Mouse (Mus musculus): ENCODE data around the gene Kirrel3. TPM values are rescaled to one million over a fixed set of nuclear protein-coding genes. Genes with fewer than 3 reads are reported as not detected.

The Kirrel3 gene
- polyA plus RNA-seq, 1 experiment from 2014 or later = 0.13 TPM

GRCm38 (mm10) chr9:34695646-34696045 is 210.0 kb downstream of the Kirrel3 start:
- Histone ChIP-seq H3K4me2 (no peak overlapping the region), H3K9me3 (replicated peaks) (no peaks in the 10 kb centered on the region), H3K36me3 (replicated peaks) (no peaks in the 10 kb centered on the region), H3K27ac (replicated peaks) (no peak overlapping the region), H3K9ac (no peak overlapping the region), H3K4me3 (replicated peaks) (no peak overlapping the region), H3K27me3 (no peaks in the 10 kb centered on the region), H3K4me1 (replicated peaks) (no peaks in the 10 kb centered on the region)
- no peak for ATAC-seq (ENCODE audit: insufficient read depth)
- WGBS (ENCODE audit: insufficient replicate concordance) = 59% methylated on average over 5 of the region's 5 CpGs

DNA sequence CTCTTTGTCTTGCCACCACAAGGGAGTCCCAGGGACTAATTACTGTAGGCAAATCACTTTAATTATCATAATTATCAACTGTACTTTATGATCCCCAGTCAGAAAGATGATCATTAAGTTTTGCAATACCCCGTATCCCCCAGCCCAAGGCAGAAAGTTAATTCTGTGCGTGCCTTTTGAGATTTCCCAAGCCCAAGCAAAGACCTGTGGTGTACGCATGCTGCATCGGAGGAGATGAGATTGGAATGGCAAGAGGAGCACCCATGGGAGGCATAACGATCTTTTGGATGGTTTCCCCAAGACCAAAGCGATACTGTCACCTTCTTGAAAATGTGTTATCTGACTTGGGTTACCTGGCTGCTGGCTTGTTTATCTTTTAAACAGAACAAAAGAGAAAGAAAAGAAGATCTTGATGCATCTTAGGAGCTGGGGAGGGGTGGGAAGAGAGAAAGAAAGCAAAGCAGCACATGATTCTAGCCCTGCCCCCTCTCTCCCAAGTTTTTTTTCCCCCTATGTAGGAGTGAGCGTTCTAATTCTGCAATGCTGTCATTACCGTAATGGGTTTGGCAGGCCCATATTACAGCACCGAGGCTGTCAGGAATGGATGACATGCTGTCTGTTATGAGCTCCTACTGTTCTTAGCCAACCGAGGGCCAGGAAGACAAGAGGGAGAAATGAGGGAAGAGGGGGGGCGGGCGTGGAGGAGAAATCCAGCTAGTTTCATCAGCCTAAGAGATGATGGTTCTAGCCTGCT is 218.0 kb downstream of the Kirrel3 start:
- H3K9me3 ChIP-seq (replicated peaks) = no peaks in the 10 kb centered on the region
- no peaks in the 10 kb centered on the region for H3K36me3 ChIP-seq (replicated peaks)
- H3K9ac ChIP-seq = no peak overlapping the region
- ATAC-seq (ENCODE audit: insufficient read depth) = no peak
- no peak overlapping the region for H3K4me3 ChIP-seq (replicated peaks)
- H3K4me1 ChIP-seq (replicated peaks) = no peaks in the 10 kb centered on the region
- H3K27me3 ChIP-seq = no peaks in the 10 kb centered on the region
- no peak overlapping the region for H3K27ac ChIP-seq (replicated peaks)
- H3K4me2 ChIP-seq = no peak overlapping the region
- 63% methylated on average over 12 of the region's 12 CpGs for whole genome bisulfite sequencing (ENCODE audit: insufficient replicate concordance)

DNA sequence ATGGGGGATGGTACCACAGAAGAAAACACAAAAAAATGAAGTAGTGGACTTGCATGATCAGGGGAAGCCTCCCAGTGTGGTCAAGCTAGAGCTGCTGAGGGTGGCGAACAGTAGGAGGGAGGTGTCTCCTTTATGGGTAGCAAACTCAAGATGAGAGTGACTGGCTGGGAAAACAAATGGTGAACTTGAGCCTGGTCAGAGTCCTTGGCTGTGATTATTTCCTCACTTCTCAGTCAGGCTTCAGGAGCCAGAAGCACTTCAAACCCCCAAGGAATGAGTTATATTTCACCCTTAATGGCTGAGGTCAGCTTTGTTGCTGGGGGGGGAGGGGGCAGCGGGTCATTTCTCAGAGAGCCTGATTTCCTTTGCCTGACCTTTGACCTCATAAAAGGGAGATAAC is 218.7 kb downstream of the Kirrel3 start:
- Histone ChIP-seq H3K4me3 (replicated peaks) (no peak overlapping the region), H3K27me3 (no peaks in the 10 kb centered on the region), H3K4me2 (no peak overlapping the region), H3K9ac (no peak overlapping the region), H3K4me1 (replicated peaks) (no peaks in the 10 kb centered on the region), H3K9me3 (replicated peaks) (no peaks in the 10 kb centered on the region), H3K36me3 (replicated peaks) (no peaks in the 10 kb centered on the region), H3K27ac (replicated peaks) (no peak overlapping the region)
- 33% methylated on average over 2 of the region's 2 CpGs for WGBS (ENCODE audit: insufficient replicate concordance)
- ATAC-seq (ENCODE audit: insufficient read depth) = no peak

GRCm38 (mm10) chr9:34706350-34706873 is 220.7 kb downstream of the Kirrel3 start:
- no peak overlapping the region for H3K4me3 ChIP-seq (replicated peaks)
- H3K9ac ChIP-seq = no peak overlapping the region
- no peak overlapping the region for H3K4me2 ChIP-seq
- H3K36me3 ChIP-seq (replicated peaks) = no peaks in the 10 kb centered on the region
- no peaks in the 10 kb centered on the region for H3K4me1 ChIP-seq (replicated peaks)
- WGBS (ENCODE audit: insufficient replicate concordance) = 27% methylated on average over 4 of the region's 4 CpGs
- no peaks in the 10 kb centered on the region for H3K27me3 ChIP-seq
- no peaks in the 10 kb centered on the region for H3K9me3 ChIP-seq (replicated peaks)
- ATAC-seq (ENCODE audit: insufficient read depth) = no peak
- no peak overlapping the region for H3K27ac ChIP-seq (replicated peaks)

GRCm38 (mm10) chr9:34708691-34709090 is 223.0 kb downstream of the Kirrel3 start:
- Histone ChIP-seq H3K9me3 (replicated peaks) (no peaks in the 10 kb centered on the region), H3K4me2 (no peak overlapping the region), H3K4me1 (replicated peaks) (no peaks in the 10 kb centered on the region), H3K9ac (no peak overlapping the region), H3K27me3 (no peaks in the 10 kb centered on the region), H3K36me3 (replicated peaks) (no peaks in the 10 kb centered on the region), H3K4me3 (replicated peaks) (no peak overlapping the region), H3K27ac (replicated peaks) (no peak overlapping the region)
- WGBS (ENCODE audit: insufficient replicate concordance) = 51% methylated on average over 6 of the region's 6 CpGs
- no peak for ATAC-seq (ENCODE audit: insufficient read depth)

- H3K27ac ChIP-seq (replicated peaks) = no peak overlapping the region
- H3K36me3 ChIP-seq (replicated peaks) = no peaks in the 10 kb centered on the region
- H3K9ac ChIP-seq = no peak overlapping the region
- ATAC-seq (ENCODE audit: insufficient read depth) = no peak
- H3K4me3 ChIP-seq (replicated peaks) = no peak overlapping the region
- no peaks in the 10 kb centered on the region for H3K27me3 ChIP-seq
- H3K9me3 ChIP-seq (replicated peaks) = no peaks in the 10 kb centered on the region
- H3K4me1 ChIP-seq (replicated peaks) = no peaks in the 10 kb centered on the region
- H3K4me2 ChIP-seq = no peak overlapping the region
- WGBS (ENCODE audit: insufficient replicate concordance) = 16% methylated on average over 1 of the region's 1 CpGs
These were observed 226.3 kb downstream of the Kirrel3 start for GRCm38 (mm10) chr9:34711996-34712395.

DNA sequence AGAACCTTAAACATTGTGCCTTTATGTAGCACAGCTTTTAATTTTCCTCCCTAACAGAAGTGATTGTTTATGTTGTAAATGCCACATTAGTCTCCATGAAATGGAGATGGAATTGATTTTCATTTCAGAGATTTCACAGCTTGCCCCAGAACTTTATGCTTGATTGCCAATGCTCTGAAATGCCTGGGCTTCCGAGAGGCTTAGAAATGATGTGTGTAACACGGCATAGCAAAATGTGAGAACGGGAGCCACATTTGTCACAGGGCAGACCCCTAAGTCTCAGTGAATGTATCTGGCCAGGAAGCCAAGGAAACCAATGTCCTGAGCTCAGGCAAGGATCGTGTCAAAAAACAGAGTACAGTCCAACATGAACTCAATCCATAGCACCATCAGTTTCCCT is 227.3 kb downstream of the Kirrel3 start:
- H3K27ac ChIP-seq (replicated peaks) = no peak overlapping the region
- no peaks in the 10 kb centered on the region for H3K4me1 ChIP-seq (replicated peaks)
- no peak overlapping the region for H3K9ac ChIP-seq
- ATAC-seq (ENCODE audit: insufficient read depth) = no peak
- WGBS (ENCODE audit: insufficient replicate concordance) = 54% methylated on average over 4 of the region's 4 CpGs
- no peaks in the 10 kb centered on the region for H3K9me3 ChIP-seq (replicated peaks)
- no peaks in the 10 kb centered on the region for H3K27me3 ChIP-seq
- H3K36me3 ChIP-seq (replicated peaks) = no peaks in the 10 kb centered on the region
- no peak overlapping the region for H3K4me3 ChIP-seq (replicated peaks)
- no peak overlapping the region for H3K4me2 ChIP-seq

- Histone ChIP-seq H3K36me3 (replicated peaks) (no peaks in the 10 kb centered on the region), H3K9me3 (replicated peaks) (no peaks in the 10 kb centered on the region), H3K4me1 (replicated peaks) (no peaks in the 10 kb centered on the region), H3K27ac (replicated peaks) (no peak overlapping the region), H3K27me3 (no peaks in the 10 kb centered on the region), H3K9ac (no peak overlapping the region), H3K4me2 (no peak overlapping the region), H3K4me3 (replicated peaks) (no peak overlapping the region)
- WGBS (ENCODE audit: insufficient replicate concordance) = 63% methylated on average over 4 of the region's 4 CpGs
- no peak for ATAC-seq (ENCODE audit: insufficient read depth)
These were observed 227.8 kb downstream of the Kirrel3 start for GRCm38 (mm10) chr9:34713462-34713926.

GRCm38 (mm10) chr9:34714996-34715619 is 229.4 kb downstream of the Kirrel3 start:
- no peak overlapping the region for H3K27ac ChIP-seq (replicated peaks)
- no peak overlapping the region for H3K4me2 ChIP-seq
- H3K4me1 ChIP-seq (replicated peaks) = no peaks in the 10 kb centered on the region
- no peak overlapping the region for H3K4me3 ChIP-seq (replicated peaks)
- H3K9ac ChIP-seq = no peak overlapping the region
- H3K36me3 ChIP-seq (replicated peaks) = no peaks in the 10 kb centered on the region
- 43% methylated on average over 3 of the region's 3 CpGs for WGBS (ENCODE audit: insufficient replicate concordance)
- ATAC-seq (ENCODE audit: insufficient read depth) = no peak
- H3K9me3 ChIP-seq (replicated peaks) = no peaks in the 10 kb centered on the region
- H3K27me3 ChIP-seq = no peaks in the 10 kb centered on the region

- WGBS (ENCODE audit: insufficient replicate concordance) = 44% methylated on average over 2 of the region's 2 CpGs
- Histone ChIP-seq H3K36me3 (replicated peaks) (no peaks in the 10 kb centered on the region), H3K4me2 (no peak overlapping the region), H3K9ac (no peak overlapping the region), H3K9me3 (replicated peaks) (no peaks in the 10 kb centered on the region), H3K27ac (replicated peaks) (no peak overlapping the region), H3K27me3 (no peaks in the 10 kb centered on the region), H3K4me1 (replicated peaks) (no peaks in the 10 kb centered on the region), H3K4me3 (replicated peaks) (no peak overlapping the region)
- no peak for ATAC-seq (ENCODE audit: insufficient read depth)
These were observed 230.8 kb downstream of the Kirrel3 start for GRCm38 (mm10) chr9:34716476-34716875.

DNA sequence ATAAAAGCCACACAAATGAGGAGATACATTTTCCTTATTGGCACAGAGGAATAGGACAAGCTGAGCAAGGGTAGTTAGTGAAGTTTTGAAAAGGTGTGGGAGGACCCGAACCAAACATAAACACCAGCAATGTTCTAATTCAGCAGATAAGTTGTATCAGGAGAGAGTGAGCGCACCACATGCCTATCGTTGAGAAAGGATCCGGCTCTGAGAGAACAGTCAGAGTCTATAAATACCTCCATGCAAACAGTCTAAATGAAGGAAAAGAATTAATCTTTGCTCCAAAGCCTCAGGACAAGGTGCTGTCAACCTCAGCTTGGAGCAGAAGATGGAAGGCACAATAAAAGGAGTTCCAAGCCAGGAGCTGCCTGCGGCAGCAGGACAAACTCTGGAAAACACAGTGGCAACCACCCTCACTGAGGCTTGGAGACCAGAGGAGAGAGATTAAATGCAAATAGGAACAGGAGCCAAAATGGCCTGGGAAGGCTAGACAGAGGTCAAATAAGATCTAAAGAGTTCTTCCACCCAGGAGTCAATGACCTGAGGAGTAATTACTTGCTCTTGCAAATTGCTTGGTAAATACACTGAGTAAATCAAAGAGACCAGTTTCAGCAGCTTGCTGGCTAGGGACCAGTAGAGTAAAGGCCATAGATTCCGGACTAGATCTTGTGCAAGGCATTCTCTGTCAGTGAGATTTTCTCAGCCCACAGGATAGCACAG is 235.9 kb downstream of the Kirrel3 start:
- Histone ChIP-seq H3K9me3 (replicated peaks) (no peaks in the 10 kb centered on the region), H3K4me2 (no peak overlapping the region), H3K4me1 (replicated peaks) (no peaks in the 10 kb centered on the region), H3K27ac (replicated peaks) (no peak overlapping the region), H3K9ac (no peak overlapping the region), H3K36me3 (replicated peaks) (no peaks in the 10 kb centered on the region), H3K27me3 (no peaks in the 10 kb centered on the region), H3K4me3 (replicated peaks) (no peak overlapping the region)
- no peak for ATAC-seq (ENCODE audit: insufficient read depth)
- WGBS (ENCODE audit: insufficient replicate concordance) = 37% methylated on average over 6 of the region's 6 CpGs

Measured in liver, embryonic 15.5 days (tissue).